Mouse (Mus musculus): ENCODE measurements at regions not wholly inside any gene's neighbourhood (a gene's known extent, or its start where the extent isn't known, plus 50 kb on each side); places are given as distances from the start of the nearest gene placed in this dataset.

DNA sequence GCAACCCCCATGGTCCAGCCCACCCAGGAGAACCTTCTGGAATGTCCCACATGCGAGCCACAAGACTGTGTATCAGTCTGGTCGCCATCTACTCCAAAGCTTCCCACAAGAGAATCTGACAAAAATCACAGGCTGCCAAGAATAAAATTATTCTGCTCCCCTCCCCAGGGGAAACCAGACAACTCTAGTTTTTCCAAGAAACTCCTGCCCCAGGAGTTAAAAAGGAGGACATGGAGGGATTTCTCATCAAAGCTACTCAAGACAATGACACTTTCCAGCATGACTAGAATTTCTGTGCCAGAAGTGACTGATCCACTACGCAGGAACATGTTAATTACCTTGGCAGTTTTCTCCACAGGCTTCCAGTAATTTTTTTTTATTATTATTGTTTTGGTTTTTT lies 98.4 kb downstream of the Psmg1 start:
- no peak for DNase-seq (ENCODE audit: extremely low spot score)

DNA sequence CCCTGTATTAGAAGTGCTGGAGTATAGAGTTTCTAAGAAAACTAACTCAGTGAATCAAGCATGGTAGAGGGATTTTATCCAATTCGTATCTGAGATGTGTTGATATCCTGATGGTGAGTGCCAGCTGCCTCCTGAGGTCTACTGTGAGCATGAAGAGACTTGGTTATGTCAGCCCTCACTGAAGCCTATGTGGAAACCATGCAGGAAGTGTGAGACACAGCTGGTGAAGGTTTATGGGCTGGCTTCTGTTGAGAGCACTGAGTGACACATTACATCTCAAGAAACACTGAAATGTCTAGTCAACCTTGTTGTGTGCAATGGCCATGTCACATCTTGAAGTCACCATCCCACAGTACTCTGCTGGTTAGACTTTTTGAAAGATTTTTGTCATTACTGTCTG lies 104.6 kb downstream of the Psmg1 start:
- no peak for DNase-seq (ENCODE audit: extremely low spot score)

DNA sequence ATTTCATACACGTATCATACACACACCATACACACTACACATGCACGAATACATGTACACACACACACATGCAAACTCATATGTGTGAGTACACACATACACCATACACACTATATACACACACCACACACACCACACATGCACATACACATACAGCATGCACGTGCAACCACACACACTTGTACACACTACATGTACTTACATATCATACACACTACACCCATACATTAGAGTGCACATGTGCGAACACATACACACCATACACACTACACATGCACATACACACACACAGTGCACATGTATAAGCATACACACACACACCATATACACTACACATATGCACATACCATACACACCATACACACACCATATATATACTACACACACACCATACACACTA lies 117.5 kb downstream of the Psmg1 start:
- no peak for DNase-seq (ENCODE audit: extremely low spot score)

DNA sequence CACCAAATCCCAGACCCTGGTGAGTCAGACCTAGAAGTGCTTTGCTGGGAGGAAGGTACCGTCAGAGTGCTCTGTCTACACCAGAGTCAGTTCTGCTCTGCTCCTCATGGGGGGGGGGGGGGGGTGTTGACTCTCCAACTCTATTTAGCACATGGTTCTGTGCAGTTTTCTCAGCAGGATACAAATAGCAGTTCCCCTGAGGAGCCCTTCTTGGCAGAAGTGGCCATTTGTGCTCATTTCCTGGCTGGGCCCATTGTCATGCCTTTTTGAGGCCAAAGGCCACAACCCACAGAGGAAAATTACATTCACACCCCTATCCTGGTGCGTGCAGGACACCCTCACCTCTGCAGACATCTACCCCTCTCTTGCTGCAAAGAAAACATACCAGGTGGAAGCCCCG lies 118.3 kb downstream of the Psmg1 start:
- DNase-seq (ENCODE audit: extremely low spot score): no peak

DNA sequence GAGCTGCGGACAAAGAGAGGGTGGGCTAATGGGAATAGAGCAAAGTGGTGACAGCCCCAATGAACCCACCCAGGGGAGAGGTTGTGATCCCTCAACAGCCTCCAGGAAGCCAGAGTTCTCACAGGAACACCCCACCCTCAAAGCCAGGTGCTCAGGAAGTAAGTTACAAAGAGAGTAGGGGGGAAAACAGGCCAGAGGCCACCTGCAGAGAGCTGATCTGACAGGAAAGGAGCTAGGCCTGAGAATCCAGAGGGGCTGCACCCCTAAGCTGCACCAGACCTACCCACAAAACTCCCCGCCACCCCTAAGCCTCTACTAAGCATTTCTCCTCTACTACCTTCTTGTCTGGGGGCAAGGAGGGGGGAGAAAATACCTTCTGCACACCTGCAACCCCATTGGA lies 120.5 kb downstream of the Psmg1 start:
- DNase-seq (ENCODE audit: extremely low spot score): no peak

DNA sequence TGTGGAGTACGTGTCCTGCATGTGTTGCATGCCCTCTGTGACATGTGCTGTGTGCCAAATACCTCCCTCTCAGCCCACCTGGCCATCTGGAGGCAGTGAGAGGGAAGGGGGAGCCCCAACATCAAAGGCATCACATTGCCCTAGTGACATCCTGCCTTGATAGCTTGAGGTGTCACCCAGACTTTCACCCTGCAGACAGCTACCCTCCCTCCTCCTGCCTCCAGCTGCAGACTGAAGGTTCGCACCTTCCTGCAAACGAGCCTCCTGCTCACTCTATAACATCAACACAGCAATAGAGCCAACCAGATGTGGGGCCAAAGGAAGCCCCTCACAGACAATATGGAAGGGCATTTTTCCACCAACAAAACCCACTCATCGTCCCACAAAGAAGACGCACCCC lies 121.3 kb downstream of the Psmg1 start:
- DNase-seq (ENCODE audit: extremely low spot score): no peak

DNA sequence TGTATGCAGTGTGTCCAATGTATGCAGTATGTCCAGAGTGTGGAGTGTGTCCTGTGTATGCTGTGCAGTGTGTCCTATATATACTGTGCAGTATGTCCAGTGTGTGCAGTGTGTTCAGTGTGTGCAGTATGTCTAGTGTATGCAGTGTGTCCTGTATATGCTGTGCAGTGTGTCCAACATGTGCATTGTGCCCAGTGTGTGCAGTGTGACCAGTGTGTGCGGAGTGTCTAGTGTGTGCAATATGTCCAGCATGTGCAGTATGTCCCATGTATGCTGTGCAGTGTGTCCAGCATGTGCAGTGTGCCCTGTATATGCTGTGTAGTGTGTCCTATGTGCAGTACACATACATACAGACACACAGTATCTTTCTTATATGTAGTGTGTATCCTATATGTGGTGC lies 121.9 kb downstream of the Psmg1 start:
- no peak for DNase-seq (ENCODE audit: extremely low spot score)

DNA sequence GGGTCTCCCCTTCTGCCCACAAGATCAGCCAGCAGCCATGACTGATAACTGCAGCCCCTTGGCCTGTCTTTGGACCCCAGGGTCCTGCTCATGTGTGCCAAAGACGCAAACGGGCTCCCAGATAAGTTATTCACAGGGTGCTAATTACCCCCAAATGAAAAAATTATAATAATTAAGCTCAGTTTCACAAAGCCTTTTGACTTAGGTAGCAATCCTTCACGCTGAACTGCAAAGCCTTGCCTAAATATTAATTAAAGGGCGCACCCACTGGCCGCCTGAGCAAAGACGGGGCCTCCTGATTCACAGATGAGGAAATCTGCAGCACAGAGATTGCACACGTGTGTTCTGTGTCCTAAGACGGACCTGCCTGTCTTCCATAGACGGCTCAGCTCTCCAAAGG lies 123.2 kb downstream of the Psmg1 start:
- no peak for DNase-seq (ENCODE audit: extremely low spot score)

DNA sequence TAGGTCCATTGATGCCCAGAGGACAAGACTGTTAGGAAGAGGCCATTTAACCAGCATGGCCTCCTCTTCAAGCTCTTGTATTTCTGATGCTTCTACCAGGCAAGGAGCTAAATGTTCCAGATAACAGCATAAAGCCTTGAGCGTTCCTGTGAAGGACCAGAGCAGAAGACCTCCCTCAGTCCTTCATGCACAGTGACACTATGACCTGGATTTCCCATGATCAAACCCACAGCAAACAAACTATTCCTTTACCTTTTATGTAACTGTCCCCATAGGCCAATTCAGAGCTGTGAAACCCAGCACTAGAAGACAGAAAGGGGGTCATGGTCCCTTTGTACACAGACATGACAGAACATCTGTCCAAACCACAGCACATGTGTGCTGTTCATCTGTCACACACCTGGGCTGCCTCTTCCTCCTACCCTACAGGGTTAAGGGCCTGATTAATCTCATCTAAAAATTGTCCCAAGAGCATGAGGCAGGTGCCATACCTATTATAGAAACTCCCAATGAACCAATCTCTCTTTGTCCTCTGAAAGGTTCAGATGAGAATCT lies 123.8 kb downstream of the Psmg1 start:
- no peak for DNase-seq (ENCODE audit: extremely low spot score)

DNA sequence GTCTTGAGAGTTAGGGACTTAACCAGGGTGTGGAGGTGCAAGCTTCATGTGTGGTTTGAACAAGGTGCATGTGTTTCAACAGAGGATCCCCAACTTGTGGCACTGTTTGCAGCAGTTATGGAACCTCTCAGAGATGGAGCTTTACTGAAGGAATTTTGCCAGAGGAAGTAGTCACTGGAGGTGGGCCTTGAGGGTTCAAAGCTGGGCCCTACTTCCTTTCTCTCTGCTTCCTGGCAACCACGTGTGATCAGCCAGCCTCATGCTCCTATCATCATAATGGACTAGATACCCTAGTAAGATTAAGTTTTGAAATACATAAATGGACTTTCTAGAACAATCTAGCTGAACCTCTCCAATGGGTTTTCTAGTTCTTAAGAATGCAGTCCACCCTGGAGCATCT lies 125.2 kb downstream of the Psmg1 start:
- DNase-seq (ENCODE audit: extremely low spot score): no peak

DNA sequence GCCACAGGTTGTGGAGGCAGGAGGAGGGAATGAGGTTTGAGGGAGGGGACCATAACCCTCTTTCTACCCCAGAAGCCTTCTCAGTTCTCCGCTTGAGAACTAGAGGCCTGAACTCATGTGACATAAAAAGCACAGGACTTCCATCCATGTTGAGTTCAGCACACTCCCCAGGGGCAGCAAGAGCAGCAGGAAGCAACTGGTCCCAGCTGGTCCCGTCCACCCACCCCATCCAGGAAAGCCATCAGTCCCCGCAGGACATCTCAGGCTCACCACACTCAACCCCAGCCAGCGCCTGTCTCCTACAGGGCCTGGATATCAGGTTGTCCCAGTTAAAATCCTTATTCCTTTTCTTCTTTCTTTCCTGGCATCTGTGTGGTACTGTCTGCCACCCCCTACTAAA lies 126.1 kb downstream of the Psmg1 start:
- DNase-seq (ENCODE audit: extremely low spot score): no peak

DNA sequence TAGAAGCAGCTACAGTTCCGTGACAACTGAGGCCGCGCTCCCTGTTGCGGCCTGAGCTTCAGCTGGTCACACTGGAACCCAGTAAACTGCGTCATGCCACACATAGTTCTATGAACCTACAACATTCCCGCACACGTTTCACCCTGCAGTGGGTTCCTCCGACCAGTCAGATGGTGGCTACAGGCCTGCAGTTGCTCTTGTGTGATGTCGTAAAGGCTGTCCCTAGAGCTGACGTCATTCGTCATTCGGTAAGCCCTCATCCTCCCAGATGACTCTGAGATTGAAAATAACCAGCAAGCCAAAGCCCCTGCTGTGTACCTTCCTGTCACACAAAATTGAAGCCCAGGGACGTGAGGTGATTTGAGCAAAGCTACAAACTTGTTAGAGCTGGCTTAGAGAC lies 126.7 kb downstream of the Psmg1 start:
- no peak for DNase-seq (ENCODE audit: extremely low spot score)

DNA sequence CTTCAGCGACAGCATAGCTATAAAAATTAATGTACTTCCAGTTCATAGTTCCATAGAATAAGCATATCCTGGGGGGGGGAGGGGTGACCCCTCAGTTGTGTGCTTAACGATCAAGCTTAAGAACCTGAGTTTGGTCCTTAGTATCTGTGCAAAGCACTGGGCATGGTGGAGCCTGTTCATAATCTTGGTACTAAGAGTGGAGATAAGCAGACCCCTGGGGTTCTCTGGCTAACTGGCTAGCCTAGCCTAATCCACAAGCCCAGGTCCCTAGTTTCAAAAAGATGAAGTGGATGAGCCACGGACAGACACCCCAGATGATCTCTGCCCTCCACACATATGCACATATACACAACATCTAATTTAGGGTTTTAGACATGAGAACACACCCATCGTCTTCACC lies 127.2 kb downstream of the Psmg1 start:
- DNase-seq (ENCODE audit: extremely low spot score): no peak

DNA sequence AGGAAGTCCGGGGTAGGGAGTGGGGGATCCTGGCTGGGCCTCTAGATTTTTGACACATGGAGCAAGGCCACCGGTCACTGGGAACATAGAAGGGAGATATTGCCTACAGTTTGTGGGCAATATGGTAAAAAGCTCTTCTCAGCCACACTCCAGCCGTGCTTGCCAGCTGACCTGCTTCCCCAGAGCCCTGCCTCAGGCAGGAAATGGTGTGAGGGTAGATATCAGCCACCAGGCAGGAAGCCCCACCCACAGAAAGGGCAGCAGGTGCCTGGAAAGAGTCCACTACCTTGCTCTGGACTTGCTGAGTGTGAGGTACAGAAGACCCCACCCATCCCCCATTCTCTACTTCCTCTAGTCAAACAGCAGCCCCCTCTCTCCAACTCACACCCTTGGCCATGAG lies 128.1 kb downstream of the Psmg1 start:
- DNase-seq (ENCODE audit: extremely low spot score): no peak

DNA sequence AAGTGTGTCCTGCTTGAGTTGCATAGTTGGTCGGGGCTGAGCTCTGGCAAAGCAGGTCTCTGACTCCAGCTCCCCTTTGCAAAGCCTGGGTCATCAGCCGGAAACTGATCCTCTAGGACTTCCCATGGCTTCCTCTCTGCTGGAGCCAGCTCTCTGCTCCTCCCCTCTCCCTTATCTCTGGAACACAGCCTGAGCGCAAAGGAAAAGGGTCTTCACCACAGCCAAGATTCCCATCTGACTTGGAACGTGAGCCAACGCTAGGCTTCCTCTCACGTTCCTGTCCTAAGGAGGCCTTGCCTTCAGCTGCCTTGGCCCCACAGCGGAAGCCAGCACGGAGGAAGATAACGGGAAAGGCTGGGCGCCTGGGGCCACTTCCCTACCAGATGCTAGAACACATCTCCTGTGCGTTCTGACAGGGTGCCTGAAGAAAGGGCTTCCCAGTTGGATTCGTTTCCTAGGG lies 129.5 kb downstream of the Psmg1 start:
- DNase-seq (ENCODE audit: extremely low spot score): no peak

DNA sequence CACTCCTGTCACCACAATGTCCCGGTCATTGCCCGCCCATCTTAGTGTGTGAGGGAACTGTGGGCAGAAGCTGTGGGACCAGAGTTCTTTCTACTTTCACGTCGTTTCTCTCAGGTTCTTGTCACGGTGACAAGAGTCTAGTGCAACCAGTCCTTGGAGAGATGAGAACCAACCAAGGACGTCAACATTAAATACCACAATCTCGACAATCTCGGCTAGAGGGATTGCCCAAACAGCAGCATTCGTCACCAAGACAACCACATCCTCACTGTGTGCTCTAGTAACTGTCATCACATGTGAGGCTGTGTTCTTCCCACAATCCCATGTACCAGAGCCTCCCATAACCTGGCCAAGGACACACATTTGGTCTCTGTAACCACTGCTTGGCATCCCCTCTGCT lies 129.9 kb downstream of the Psmg1 start:
- no peak for DNase-seq (ENCODE audit: extremely low spot score)

DNA sequence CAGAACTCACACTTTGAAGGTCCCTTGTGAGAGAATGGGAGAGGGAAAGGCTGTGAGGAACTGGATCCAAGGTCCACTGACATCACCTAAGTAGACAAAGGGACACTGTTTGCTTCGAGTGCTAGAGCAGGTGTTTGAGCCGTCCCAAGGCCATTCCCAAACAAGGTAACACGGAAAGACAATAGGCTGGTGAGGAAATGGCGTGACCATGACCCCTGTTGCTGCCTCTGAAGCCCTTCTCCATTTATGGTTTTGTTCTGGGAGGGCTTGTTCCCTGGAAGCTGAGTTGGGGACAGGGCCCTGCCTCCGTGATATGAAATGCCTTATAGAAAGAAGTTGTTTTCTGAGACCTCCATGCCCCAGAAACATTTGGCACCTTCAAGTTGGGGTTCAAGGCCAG lies 130.6 kb downstream of the Psmg1 start:
- no peak for DNase-seq (ENCODE audit: extremely low spot score)

DNA sequence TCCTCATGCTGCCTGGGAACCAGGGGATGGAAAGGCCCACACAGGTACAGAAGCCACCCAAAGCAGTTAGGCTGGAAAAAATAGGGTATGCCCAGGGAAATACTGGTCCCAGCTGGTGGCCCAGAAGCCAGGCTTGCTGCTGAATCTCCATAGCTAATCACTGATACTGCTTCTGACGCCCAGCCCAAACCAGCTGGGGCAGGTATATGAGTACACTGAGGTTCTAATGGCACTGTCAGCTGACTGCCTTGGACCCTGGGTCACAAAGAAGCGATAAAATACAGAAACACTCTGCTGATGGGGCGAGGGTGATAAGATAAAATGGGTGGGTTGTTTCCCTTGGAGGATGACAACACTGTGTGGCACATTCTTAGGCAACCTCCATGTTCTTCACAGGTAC lies 133.4 kb downstream of the Psmg1 start:
- no peak for DNase-seq (ENCODE audit: extremely low spot score)

DNA sequence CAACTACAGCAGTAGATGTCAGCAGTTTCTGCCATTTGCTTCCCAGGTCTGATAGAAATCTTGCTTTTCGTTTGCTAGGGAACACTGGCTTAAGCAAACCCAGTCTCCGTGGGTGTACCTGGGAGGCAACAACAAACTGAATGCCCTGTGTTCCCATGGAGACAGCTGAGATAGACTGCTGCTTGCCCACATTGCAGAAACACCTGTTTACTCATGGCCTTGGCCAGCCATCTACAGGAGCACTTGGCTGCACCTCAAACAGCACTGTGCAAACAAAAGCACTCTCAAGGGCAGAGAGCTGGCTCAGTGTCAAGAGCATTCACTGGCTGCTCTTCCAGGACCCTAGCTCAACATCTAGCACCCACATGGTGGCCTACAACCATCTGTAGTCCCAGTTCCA lies 135.5 kb downstream of the Psmg1 start:
- DNase-seq (ENCODE audit: extremely low spot score): no peak

DNA sequence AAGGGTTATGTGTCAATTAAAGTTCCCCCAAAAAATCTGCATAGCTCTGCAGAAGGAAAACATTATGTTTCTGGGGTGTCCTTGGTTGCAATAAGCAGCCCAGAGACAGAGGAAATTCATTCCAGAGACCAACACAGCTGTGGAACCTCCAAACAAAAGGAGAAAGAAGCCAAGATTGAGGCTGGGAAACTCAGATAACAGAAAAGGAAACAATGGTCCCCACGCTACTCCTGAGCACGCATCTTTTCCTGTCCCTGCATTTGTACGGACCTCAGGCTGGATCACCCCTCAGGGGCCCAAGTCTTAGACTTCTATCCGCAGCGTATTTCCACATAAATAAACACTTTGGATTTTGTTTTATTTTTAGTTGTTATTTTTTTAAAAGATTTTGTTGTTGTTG lies 138.9 kb downstream of the Psmg1 start:
- no peak for DNase-seq (ENCODE audit: extremely low spot score)

DNA sequence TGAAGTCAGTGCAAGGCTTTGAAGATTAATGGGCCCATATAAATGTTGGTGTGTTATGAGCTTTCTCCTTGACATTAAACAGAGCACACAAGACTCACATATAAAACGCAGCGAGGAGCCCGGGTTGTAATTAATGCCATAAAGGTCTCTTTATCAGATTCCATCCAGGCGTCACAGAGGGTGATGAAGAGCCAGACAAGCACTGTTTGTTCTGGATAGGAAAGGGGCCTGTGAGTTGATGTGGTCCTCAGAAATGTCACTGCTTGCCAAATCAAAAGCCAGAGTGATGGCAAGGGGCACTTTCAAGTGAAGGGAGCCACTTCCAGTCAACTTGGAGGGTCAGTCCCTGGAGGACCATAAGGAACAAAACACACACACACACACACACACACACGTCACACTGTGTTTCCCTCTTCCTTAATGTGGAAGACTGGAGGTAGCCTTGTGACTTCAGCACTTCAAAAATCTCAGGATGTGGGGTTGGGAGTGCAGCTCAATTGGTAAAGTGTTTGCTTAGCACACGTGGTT lies 142.1 kb downstream of the Psmg1 start:
- no peak for DNase-seq (ENCODE audit: extremely low spot score)

DNA sequence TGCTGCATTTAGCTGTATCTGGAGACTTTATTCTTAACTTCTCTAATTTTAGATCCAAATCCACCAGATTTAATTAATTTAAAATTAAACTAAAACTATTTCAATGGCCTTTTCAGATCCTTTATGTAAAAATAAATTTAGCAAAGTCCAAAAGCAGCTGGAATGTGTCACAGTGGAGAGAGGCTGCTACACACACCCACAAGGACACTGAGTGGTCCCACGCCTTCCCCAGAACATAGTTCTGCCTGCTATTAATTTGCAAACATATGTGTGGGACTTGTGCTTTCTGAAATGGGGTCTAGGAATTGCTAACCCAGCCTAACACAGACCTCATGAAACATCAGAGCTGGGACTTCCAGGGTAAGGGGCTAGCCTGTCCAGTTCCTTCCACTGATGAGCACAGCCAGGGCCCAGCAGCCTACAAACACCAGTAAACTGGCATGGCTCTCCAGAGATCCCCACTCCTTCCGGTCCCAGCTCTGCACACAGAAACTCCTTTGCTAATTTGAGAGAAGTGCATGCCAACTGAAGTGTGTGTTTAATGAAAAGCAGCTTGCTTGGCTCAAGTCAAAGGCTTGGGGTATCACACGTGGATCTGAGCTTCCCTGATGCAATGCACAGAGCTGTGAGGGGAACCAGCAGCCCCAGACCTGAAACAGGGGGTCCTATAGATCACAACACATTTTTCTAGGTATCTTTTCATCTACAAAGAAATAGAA lies 142.8 kb downstream of the Psmg1 start:
- DNase-seq (ENCODE audit: extremely low spot score): no peak

DNA sequence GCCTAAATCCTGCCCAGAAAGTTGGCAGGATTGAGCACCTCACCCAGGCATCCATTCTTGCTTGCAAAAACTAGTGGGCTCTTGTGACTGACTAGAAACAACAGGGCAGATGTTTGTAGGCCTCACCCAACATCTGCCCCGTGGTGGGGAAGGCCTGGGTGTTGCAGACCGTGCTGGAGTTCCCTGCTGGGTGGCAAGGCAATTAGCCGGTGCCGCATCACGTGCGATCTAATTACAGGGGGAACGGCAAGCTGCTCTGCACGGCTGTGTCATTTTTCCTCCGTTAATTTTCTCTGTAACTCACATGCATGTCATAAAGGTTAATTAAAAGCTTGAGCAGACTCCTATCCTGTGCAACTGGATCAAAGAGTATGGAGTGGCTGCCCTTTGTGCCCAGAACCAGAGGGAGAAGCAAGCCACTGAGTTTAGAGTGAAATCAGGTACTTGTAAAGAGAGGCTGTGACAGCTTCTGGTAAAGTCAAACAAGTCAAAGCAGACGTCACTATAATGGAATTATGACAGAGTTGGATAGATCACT lies 143.5 kb downstream of the Ets2 start:
- DNase-seq (ENCODE audit: extremely low spot score): no peak

DNA sequence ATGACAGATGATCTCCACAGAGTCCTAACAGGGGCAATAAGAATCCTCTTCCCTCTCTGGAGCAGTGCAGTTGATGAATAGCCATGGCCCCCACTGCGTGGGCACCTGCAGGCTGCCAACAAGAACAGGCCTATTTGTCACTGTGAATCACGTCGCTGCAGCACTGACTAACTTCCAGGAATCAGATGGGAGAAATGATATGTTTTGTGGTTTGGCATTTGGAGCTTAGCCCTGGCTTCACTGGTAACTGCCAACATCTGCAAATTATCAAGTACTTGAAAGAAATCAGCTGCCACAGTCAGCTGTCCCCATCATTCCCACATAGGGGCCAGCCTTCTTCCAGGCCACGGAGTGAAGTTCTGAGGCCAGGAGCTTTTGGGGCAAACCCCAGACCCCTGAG lies 142.8 kb downstream of the Ets2 start:
- DNase-seq (ENCODE audit: extremely low spot score): no peak
